Mouse (Mus musculus): ENCODE results near the gene Tm4sf1. TPM values are rescaled to one million over a fixed set of nuclear protein-coding genes. Genes with fewer than 3 reads are reported as not detected.

The Tm4sf1 gene
- polyA plus RNA-seq (2012; rRNA removed), result 204 and 323 TPM in 2 replicates

GRCm38 (mm10) chr3:57301921-57302539, at the start of gene Tm4sf1:
TSS of gene Tm4sf1 (minus strand) at chr3:57301988.
- WGBS, result 49% methylated on average over 2 of the region's 2 CpGs
- H3K4me3 ChIP-seq (replicated peaks; ENCODE audit: extremely low read depth, low read depth, low read length), result no peak within 1 kb of the TSS
- H3K4me1 ChIP-seq (ENCODE audit: control insufficient read depth, insufficient read depth, low read length), result no peaks in the 10 kb centered on the region
- TF ChIP-seq POLR2A (IDR thresholded peaks at IDR 0.05; ENCODE audit: borderline replicate concordance, extremely low read depth, low read depth, low read length), result no peak
- no peak for TF ChIP-seq CTCF (IDR thresholded peaks at IDR 0.05; ENCODE audit: insufficient read depth, low read length)
- DNase-seq, result no peak

GRCm38 (mm10) chr3:57344811-57345210, 43.0 kb upstream of the Tm4sf1 start:
- H3K4me3 ChIP-seq (replicated peaks; ENCODE audit: extremely low read depth, low read depth, low read length), result no peak overlapping the region
- DNase-seq, result no peak
- 65% methylated on average over 5 of the region's 5 CpGs for WGBS

DNA sequence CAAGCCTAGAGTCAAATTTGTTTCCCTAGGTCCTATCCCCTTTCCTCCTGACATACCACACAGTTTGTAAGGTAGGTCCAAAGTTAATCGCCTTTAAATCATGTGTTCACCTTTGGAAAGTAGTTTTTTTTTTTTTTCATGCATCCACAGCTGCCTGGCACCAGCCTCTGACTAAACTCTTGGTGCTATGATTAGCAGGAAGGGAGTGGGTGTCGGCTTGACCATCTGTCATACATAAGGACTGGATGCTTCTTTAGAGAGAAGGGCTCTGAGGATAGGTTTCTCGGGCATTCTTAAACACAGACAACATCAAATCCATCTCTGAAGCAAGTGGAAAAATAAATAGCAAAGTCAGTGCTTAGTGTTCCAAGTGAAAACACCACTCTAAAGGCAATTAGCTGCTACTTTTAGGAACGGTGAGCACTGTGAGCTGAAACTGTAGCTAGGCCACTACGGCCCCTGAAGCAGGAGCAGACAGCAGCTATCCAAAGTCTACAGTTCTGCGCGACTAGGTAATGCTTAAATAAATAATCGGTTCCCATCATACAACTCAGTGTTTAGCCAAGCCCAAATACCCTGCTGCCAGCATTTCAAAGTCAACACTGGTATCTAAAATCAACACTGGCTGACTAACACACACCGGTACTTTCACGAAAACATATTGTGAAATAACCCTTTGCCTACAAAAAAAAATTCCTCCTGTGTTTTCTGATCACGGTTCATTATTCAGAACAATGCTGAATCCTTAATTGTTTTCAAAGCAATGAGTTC, 42.2 kb upstream of the Tm4sf1 start:
- peaks cover 16% of the 10 kb centered on the region for H3K4me1 ChIP-seq (ENCODE audit: control insufficient read depth, insufficient read depth, low read length)
- TF ChIP-seq CTCF (IDR thresholded peaks at IDR 0.05; ENCODE audit: insufficient read depth, low read length) (no peak), POLR2A (IDR thresholded peaks at IDR 0.05; ENCODE audit: borderline replicate concordance, extremely low read depth, low read depth, low read length) (no peak)
- WGBS, result 20% methylated on average over 11 of the region's 11 CpGs
- H3K4me3 ChIP-seq (replicated peaks; ENCODE audit: extremely low read depth, low read depth, low read length), result no peak overlapping the region
- DNase-seq, result peak; percentile 42

More at GRCm38 (mm10) chr3:57344811-57345210, 43.0 kb upstream of the Tm4sf1 start:
- H3K4me1 ChIP-seq (ENCODE audit: control insufficient read depth, insufficient read depth, low read length), result peaks cover 16% of the 10 kb centered on the region
- TF ChIP-seq CTCF (IDR thresholded peaks at IDR 0.05; ENCODE audit: insufficient read depth, low read length) (no peak), POLR2A (IDR thresholded peaks at IDR 0.05; ENCODE audit: borderline replicate concordance, extremely low read depth, low read depth, low read length) (no peak)

GRCm38 (mm10) chr3:57342976-57343375, 41.2 kb upstream of the Tm4sf1 start:
- Histone ChIP-seq H3K4me3 (replicated peaks; ENCODE audit: extremely low read depth, low read depth, low read length) (no peak overlapping the region), H3K4me1 (ENCODE audit: control insufficient read depth, insufficient read depth, low read length) (peaks cover 16% of the 10 kb centered on the region)
- no peak for DNase-seq
- TF ChIP-seq CTCF (IDR thresholded peaks at IDR 0.05; ENCODE audit: insufficient read depth, low read length), result no peak
- WGBS, result 88% methylated on average over 4 of the region's 4 CpGs

- DNase-seq, result no peak
- Histone ChIP-seq H3K4me1 (ENCODE audit: control insufficient read depth, insufficient read depth, low read length) (peaks cover 18% of the 10 kb centered on the region), H3K4me3 (replicated peaks; ENCODE audit: extremely low read depth, low read depth, low read length) (no peak overlapping the region)
- no peak for TF ChIP-seq CTCF (IDR thresholded peaks at IDR 0.05; ENCODE audit: insufficient read depth, low read length)
- TF ChIP-seq POLR2A (IDR thresholded peaks at IDR 0.05; ENCODE audit: borderline replicate concordance, extremely low read depth, low read depth, low read length), result no peak
- 52% methylated on average over 3 of the region's 3 CpGs for WGBS
Observed at GRCm38 (mm10) chr3:57341321-57341720, 39.5 kb upstream of the Tm4sf1 start.

DNA sequence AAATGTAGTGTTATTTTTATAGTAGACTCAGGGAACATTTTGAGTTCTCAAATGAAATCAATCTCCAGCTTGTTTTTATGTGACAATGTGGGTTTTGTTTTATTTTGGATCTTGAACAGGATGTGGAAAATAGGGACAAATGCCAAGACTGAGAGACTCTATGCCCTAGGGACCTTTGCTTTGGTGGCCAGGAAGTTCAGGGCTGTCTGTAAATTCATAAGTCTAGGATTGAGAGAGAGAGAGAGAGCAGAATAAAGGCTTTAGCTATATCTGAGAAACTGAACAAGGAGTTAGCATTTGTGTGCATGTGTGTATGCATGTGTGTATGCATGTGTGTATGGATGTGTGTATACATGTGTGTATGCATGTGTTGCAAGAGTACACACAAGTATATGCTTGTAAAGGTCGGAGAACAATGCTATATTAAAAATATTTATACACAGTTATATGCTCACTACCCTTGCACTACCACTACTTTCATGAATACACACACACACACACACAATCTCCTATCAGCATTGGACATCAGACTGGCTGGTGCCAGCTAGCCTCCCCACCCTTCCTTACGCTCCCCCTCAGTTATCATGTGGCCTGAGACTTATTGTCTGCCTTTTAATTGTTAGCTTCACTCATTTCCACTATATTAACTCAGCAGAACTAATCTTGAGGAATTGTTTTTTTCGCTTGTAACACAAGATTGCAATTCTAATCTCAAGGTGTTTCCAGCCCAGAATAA, 33.5 kb upstream of the Tm4sf1 start:
- TF ChIP-seq CTCF (IDR thresholded peaks at IDR 0.05; ENCODE audit: insufficient read depth, low read length) (no peak), POLR2A (IDR thresholded peaks at IDR 0.05; ENCODE audit: borderline replicate concordance, extremely low read depth, low read depth, low read length) (no peak)
- DNase-seq, result no peak
- H3K4me1 ChIP-seq (ENCODE audit: control insufficient read depth, insufficient read depth, low read length), result peaks cover 6% of the 10 kb centered on the region
- H3K4me3 ChIP-seq (replicated peaks; ENCODE audit: extremely low read depth, low read depth, low read length), result no peak overlapping the region
- 51% methylated on average over 3 of the region's 3 CpGs for WGBS

DNA sequence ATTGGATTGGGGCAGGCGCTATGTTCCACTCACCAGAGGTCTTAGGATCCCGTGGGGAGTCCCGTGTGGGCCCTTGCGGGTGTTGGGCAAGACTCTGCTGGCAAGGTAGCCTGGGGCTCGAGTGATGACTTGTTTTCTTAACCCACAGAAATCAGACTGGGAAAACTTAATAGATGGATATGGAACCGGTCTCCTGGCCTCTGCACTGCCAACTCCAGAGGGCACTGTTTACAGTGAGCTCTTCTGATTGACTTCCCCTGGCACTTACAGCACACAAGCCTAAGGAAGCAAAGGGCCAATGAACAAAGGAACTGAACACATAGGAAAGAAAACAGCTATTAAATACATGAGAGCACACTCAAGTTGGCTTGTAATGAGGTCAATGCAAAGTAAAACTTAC, 26.2 kb upstream of the Tm4sf1 start:
- TF ChIP-seq POLR2A (IDR thresholded peaks at IDR 0.05; ENCODE audit: borderline replicate concordance, extremely low read depth, low read depth, low read length) (no peak), CTCF (IDR thresholded peaks at IDR 0.05; ENCODE audit: insufficient read depth, low read length) (peak; percentile 67)
- Histone ChIP-seq H3K4me1 (ENCODE audit: control insufficient read depth, insufficient read depth, low read length) (no peaks in the 10 kb centered on the region; the same call in 1 of the 2 replicates), H3K4me3 (replicated peaks; ENCODE audit: extremely low read depth, low read depth, low read length) (no peak overlapping the region)
- DNase-seq, result no peak
- WGBS, result 68% methylated on average over 5 of the region's 6 CpGs

- Histone ChIP-seq H3K4me3 (replicated peaks; ENCODE audit: extremely low read depth, low read depth, low read length) (no peak overlapping the region), H3K4me1 (ENCODE audit: control insufficient read depth, insufficient read depth, low read length) (no peaks in the 10 kb centered on the region)
- TF ChIP-seq CTCF (IDR thresholded peaks at IDR 0.05; ENCODE audit: insufficient read depth, low read length) (no peak), POLR2A (IDR thresholded peaks at IDR 0.05; ENCODE audit: borderline replicate concordance, extremely low read depth, low read depth, low read length) (no peak)
- DNase-seq, result no peak
- 40% methylated on average over 3 of the region's 3 CpGs for WGBS
Observed at GRCm38 (mm10) chr3:57307076-57307475, 5.3 kb upstream of the Tm4sf1 start.

DNA sequence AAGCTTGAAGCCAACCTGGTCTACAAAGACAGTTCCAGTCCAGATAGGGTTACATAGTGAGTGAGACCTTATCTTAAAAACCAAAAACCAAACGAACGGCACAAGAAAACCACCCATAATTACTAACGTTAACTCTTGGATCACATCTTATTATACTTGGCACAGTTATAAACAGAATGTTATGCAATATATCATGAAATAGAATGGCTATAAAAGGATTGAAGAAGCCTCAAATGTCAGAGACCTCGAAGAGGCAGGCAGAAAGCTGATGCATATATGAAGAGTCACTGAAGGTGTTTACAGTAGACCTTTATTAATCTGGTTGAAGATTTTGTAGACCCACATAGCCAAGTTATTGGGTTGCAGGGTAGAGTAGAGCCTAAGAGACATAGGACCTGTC, 3.8 kb upstream of the Tm4sf1 start:
- DNase-seq, result no peak
- H3K4me3 ChIP-seq (replicated peaks; ENCODE audit: extremely low read depth, low read depth, low read length), result no peak overlapping the region
- H3K4me1 ChIP-seq (ENCODE audit: control insufficient read depth, insufficient read depth, low read length), result no peaks in the 10 kb centered on the region
- TF ChIP-seq POLR2A (IDR thresholded peaks at IDR 0.05; ENCODE audit: borderline replicate concordance, extremely low read depth, low read depth, low read length), result no peak
- no peak for TF ChIP-seq CTCF (IDR thresholded peaks at IDR 0.05; ENCODE audit: insufficient read depth, low read length)
- 41% methylated on average over 4 of the region's 4 CpGs for WGBS

Measured in lung, adult 2 months (tissue).